Mouse (Mus musculus): ENCODE results near the gene Cdk10.

- no peak for TF ChIP-seq GATA1 (IDR thresholded peaks at IDR 0.05; ENCODE audit: low read length)
- TF ChIP-seq TAL1 (IDR thresholded peaks at IDR 0.05; ENCODE audit: low read length), result no peak
These were observed 55.9 kb downstream of the Cdk10 start for GRCm38 (mm10) chr8:123280302-123281094.
